Mouse (Mus musculus) embryonic facial prominence, embryonic 11.5 days (tissue): Measurements from ENCODE around the gene B4galnt1. TPM values are rescaled to one million over a fixed set of nuclear protein-coding genes. Genes with fewer than 3 reads are reported as not detected.
"Not testable (repeated sequence)": the region's sequence is repeated elsewhere in the genome, so short reads cannot be mapped to it uniquely, and the experiment has no call there.

Source experiments
- ATAC-seq: fragments of 200-750 bp; cut with Nextera tagmentation; replicated peaks from 2 replicates; pipeline ENCODE4 v1.8.0; 2017; ENCODE audit warnings: low read depth; ENCODE audit not compliant: insufficient number of reproducible peaks, low FRiP score, low TSS enrichment
- DNase-seq: peaks from one replicate; pipeline ENCODE4 v3.0.0-alpha.2; 2015; ENCODE audit warnings: low spot score
- H3K27ac ChIP-seq: fragments of 300-500 bp; sonication (generic); replicated peaks from 2 replicates; pipeline ENCODE4 v1.5.1; 2014; ENCODE audit warnings: mild to moderate bottlenecking, low read depth, low read length, control low read depth
- H3K27me3 ChIP-seq: fragments of 300-500 bp; sonication (generic); 2 replicates; pipeline ENCODE4 v1.6.1; 2014; ENCODE audit warnings: mild to moderate bottlenecking, low read length, moderate library complexity, mixed read lengths; ENCODE audit not compliant: control insufficient read depth, insufficient read depth
- H3K36me3 ChIP-seq: fragments of 300-500 bp; sonication (generic); replicated peaks from 2 replicates; pipeline ENCODE4 v1.6.1; 2014; ENCODE audit warnings: low read depth, mild to moderate bottlenecking, low read length, moderate library complexity, mixed read lengths; ENCODE audit not compliant: control insufficient read depth, insufficient read depth
- H3K4me1 ChIP-seq: fragments of 300-500 bp; sonication (generic); 2 replicates; pipeline ENCODE4 v1.6.1; 2014; ENCODE audit warnings: low read length, mixed read lengths; ENCODE audit not compliant: control insufficient read depth, insufficient read depth
- H3K4me2 ChIP-seq: fragments of 300-500 bp; sonication (generic); 2 replicates; pipeline ENCODE4 v1.6.1; 2014; ENCODE audit warnings: low read depth, mild to moderate bottlenecking, control low read depth, low read length, moderate library complexity
- H3K4me3 ChIP-seq: fragments of 300-500 bp; sonication (generic); 2 replicates; pipeline ENCODE4 v1.5.1; 2014; ENCODE audit warnings: low read depth, low read length, control low read depth
- H3K9ac ChIP-seq: fragments of 300-500 bp; sonication (generic); replicated peaks from 2 replicates; pipeline ENCODE4 v1.6.1; 2014; ENCODE audit warnings: mild to moderate bottlenecking, control low read depth, low read length
- H3K9me3 ChIP-seq: fragments of 300-500 bp; sonication (generic); replicated peaks from 2 replicates; pipeline ENCODE4 v1.6.1; 2016; ENCODE audit warnings: mild to moderate bottlenecking, low read length, inconsistent platforms, mixed read lengths; ENCODE audit not compliant: control insufficient read depth
- WGBS: fragments of 180-500 bp; shearing (Covaris S2); extraction: QIAGEN DNeasy Blood & Tissue Kit; methylation state at CpG from one replicate; pipeline ENCODE4 v1.1.7; 2014; 5-methylcytosine and 5-hydroxymethylcytosine counted together
- polyA plus RNA-seq: library from polyadenylated mRNA; unstranded; fragments of >200 nt; fragmentation: Nextera tagmentation; extraction: Ambion mirVana; gene quantifications from 2 replicates; pipeline ENCODE4 v1.2.1, GENCODE M21; 2014

B4galnt1 gene
- polyA plus RNA-seq, 1 experiment from 2014 or later, result 4.9 TPM

- no peak for DNase-seq
- 91% methylated on average over 1 of the region's 1 CpGs for WGBS
- H3K36me3 ChIP-seq, result no peaks in the 10 kb centered on the region
- no peak overlapping the region for H3K9ac ChIP-seq
- no peak for ATAC-seq
- H3K27me3 ChIP-seq, result no peaks in the 10 kb centered on the region
- H3K4me1 ChIP-seq, result no peaks in the 10 kb centered on the region
- no peak overlapping the region for H3K27ac ChIP-seq
- H3K4me3 ChIP-seq, result no peak overlapping the region
- no peak overlapping the region for H3K4me2 ChIP-seq
- H3K9me3 ChIP-seq, result no peaks in the 10 kb centered on the region
Observed at GRCm38 (mm10) chr10:127156089-127156488, 8.9 kb upstream of the B4galnt1 start.

- no peak overlapping the region for H3K27ac ChIP-seq
- ATAC-seq (no peak), DNase-seq (no peak)
- H3K9ac ChIP-seq, result no peak overlapping the region
- H3K4me2 ChIP-seq, result no peak overlapping the region
- no peaks in the 10 kb centered on the region for H3K4me1 ChIP-seq
- H3K36me3 ChIP-seq, result no peaks in the 10 kb centered on the region
- 74% methylated on average over 1 of the region's 1 CpGs for WGBS
- no peaks in the 10 kb centered on the region for H3K27me3 ChIP-seq
- H3K9me3 ChIP-seq, result no peaks in the 10 kb centered on the region
- H3K4me3 ChIP-seq, result no peak overlapping the region
Observed at GRCm38 (mm10) chr10:127156511-127156910, 8.5 kb upstream of the B4galnt1 start.

DNA sequence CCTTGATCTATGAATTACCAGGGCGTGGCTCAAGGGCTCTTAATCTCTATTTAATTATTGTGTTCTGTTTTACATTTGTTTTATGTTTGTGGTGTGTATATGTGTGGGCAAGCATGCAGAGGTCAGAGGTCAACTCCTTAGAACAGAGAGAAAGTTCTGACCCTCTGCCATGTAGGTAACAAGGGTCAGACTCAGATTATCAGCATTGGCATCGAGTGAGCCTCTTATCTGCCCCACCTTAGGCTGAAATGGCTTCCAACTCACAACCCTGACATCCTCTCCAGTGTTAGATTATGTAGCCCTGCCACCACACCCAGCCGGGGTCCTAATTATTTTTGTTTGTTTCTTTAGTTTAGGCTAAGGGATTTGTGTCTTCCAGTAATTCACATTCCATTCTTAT, 6.6 kb upstream of the B4galnt1 start:
- Histone ChIP-seq H3K36me3 (no peaks in the 10 kb centered on the region), H3K9me3 (no peaks in the 10 kb centered on the region), H3K4me1 (no peaks in the 10 kb centered on the region), H3K27me3 (no peaks in the 10 kb centered on the region), H3K27ac (no peak overlapping the region), H3K9ac (no peak overlapping the region), H3K4me2 (no peak overlapping the region), H3K4me3 (no peak overlapping the region)
- ATAC-seq (no peak), DNase-seq (no peak)
- WGBS, result 71% methylated on average over 3 of the region's 3 CpGs

DNA sequence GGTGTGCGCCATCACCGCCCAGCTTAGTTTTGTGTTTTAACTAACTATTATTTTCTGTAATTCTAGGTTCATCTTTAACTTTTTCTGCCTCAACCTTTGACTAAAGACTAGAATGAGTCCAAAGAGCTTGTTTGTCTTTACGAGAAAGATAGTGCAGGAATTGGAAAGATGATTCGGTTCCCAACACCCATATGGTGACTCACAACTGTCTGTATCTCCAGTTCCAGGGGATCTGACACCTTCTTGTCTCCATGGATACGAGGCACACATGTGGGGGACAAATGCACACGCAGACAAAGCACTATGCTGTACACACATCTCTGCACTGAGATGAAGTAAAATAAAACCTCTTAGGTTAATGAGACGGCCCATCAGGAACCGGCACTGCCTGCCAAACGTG, 4.9 kb upstream of the B4galnt1 start:
- ATAC-seq (no peak), DNase-seq (no peak)
- Histone ChIP-seq H3K27me3 (peaks cover 2% of the 10 kb centered on the region; the same call in 1 of the 2 replicates), H3K9me3 (no peaks in the 10 kb centered on the region), H3K9ac (no peak overlapping the region), H3K4me1 (no peaks in the 10 kb centered on the region), H3K27ac (no peak overlapping the region), H3K36me3 (no peaks in the 10 kb centered on the region), H3K4me2 (no peak overlapping the region), H3K4me3 (no peak overlapping the region)
- 85% methylated on average over 9 of the region's 9 CpGs for WGBS

DNA sequence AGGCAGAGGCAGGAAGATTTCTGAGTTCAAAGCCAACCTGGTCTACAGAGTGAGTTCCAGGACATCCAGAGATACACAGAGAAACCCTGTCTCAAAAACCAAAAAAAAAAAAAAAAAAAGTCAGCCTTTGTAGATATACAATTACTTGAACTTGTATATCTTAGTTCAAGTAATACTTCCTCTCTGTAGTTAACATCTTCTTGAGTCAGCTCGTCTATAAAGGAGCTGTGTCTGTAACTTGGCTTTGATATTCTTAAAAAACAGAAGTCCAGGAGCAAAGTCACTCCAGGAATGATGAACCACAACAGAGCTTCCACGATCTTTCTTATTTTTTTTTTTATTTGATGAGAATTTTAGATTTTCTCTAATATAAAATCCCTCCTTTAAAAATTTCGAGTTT, 4.3 kb upstream of the B4galnt1 start:
- no peak overlapping the region for H3K9ac ChIP-seq
- H3K4me2 ChIP-seq, result no peak overlapping the region
- no peaks in the 10 kb centered on the region for H3K36me3 ChIP-seq
- H3K4me1 ChIP-seq, result no peaks in the 10 kb centered on the region; the same call in 1 of the 2 replicates
- H3K27ac ChIP-seq, result no peak overlapping the region
- H3K9me3 ChIP-seq, result no peaks in the 10 kb centered on the region
- peaks cover 8% of the 10 kb centered on the region; the same call in 1 of the 2 replicates for H3K27me3 ChIP-seq
- DNase-seq, result no peak
- no peak overlapping the region for H3K4me3 ChIP-seq
- no peak for ATAC-seq
- WGBS, result 76% methylated on average over 3 of the region's 3 CpGs

DNA sequence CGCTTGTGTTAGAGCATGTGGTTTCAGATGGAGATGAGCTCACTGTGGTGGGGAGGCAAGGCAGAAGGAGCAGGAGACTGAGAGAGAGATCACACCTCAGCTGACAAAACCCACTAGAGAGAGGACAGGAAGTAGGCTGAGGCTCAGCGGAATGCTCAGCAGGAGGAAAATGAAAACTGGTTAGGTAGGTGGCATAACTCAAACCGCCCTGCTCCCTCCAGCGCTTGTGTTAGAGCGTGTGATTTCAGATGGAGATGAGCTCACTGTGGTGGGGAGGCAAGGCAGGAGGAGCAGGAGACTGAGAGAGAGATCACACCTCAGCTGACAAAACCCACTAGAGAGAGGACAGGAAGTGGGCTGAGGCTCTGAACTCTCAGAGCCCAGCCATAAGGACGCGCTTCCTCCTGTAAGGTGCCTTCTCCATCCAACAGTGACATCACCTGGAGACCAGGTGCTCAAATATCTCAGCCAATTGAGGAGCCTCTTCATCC, 2.2 kb upstream of the B4galnt1 start:
- 51% methylated on average over 7 of the region's 7 CpGs for WGBS
- not testable (repeated sequence) for ATAC-seq
- peaks cover 29% of the 10 kb centered on the region for H3K27me3 ChIP-seq

DNA sequence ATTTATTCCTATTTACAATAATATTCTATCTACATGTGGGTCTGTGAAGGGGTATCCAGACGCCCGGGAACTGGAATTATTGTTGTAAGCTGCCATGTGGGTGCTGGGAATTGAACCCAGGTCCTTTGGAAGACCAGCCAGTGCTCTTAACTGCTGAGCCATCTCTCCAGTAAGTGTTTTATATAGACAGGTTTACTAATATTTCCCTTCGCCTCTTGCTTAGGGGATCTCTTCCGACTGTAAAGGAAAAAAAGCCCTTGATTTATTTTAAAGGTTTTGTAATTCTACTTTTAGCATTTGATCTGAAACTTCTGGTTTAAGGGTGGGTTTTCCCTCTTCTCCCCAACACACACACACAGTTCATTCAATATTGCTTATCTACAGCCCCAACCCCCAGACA, 835 bp upstream of the B4galnt1 start:
- Histone ChIP-seq H3K9me3 (no peaks in the 10 kb centered on the region), H3K27me3 (peaks cover 34% of the 10 kb centered on the region), H3K36me3 (no peaks in the 10 kb centered on the region), H3K4me1 (no peaks in the 10 kb centered on the region; the same call in 1 of the 2 replicates), H3K4me3 (no peak overlapping the region), H3K4me2 (no peak overlapping the region), H3K27ac (no peak overlapping the region), H3K9ac (no peak overlapping the region)
- 90% methylated on average over 4 of the region's 4 CpGs for WGBS
- no peak for DNase-seq
- no peak for ATAC-seq

More for the DNA sequence above, 2.2 kb upstream of the B4galnt1 start:
- DNase-seq, H3K4me2 ChIP-seq, H3K4me3 ChIP-seq, H3K9ac ChIP-seq, H3K27ac ChIP-seq, H3K4me1 ChIP-seq, H3K36me3 ChIP-seq, H3K9me3 ChIP-seq: not testable (repeated sequence)

GRCm38 (mm10) chr10:127165354-127165653, 279 bp downstream of the B4galnt1 start:
- H3K4me1 ChIP-seq, result no peaks in the 10 kb centered on the region; the same call in 1 of the 2 replicates
- no peaks in the 10 kb centered on the region for H3K36me3 ChIP-seq
- H3K4me2 ChIP-seq, result peak overlapping the region; percentile 100
- no peak overlapping the region for H3K27ac ChIP-seq
- DNase-seq, result no peak
- peak overlapping the region; percentile 72 for H3K9ac ChIP-seq
- H3K9me3 ChIP-seq, result no peaks in the 10 kb centered on the region
- WGBS, result under 1% methylated on average over 40 of the region's 42 CpGs
- peak overlapping the region; percentile 55 for H3K4me3 ChIP-seq
- peak; percentile 46 for ATAC-seq
- peaks cover 45% of the 10 kb centered on the region for H3K27me3 ChIP-seq
